Mouse (Mus musculus) stomach, embryonic 14.5 days (tissue): ENCODE results near the gene Lbhd2. TPM values are rescaled to one million over a fixed set of nuclear protein-coding genes. Genes with fewer than 3 reads are reported as not detected.

Experiments used
- ATAC-seq: fragments of 200-750 bp; cut with Nextera tagmentation; 2 replicates; pipeline ENCODE4 v1.8.0; 2017; ENCODE audit warnings: low read depth, moderate TSS enrichment; ENCODE audit not compliant: insufficient number of reproducible peaks, insufficient read depth, low FRiP score
- H3K27ac ChIP-seq: fragments of 300-500 bp; sonication (generic); 2 replicates; pipeline ENCODE4 v1.5.1; 2014; ENCODE audit warnings: mild to moderate bottlenecking, low read length, moderate library complexity, mixed read lengths
- H3K27me3 ChIP-seq: fragments of 300-500 bp; sonication (generic); 2 replicates; pipeline ENCODE4 v1.6.1; 2014; ENCODE audit warnings: low read length, control low read depth, mixed read lengths; ENCODE audit not compliant: control insufficient read depth, insufficient read depth
- H3K36me3 ChIP-seq: fragments of 300-500 bp; sonication (generic); 2 replicates; pipeline ENCODE4 v1.6.1; 2014; ENCODE audit warnings: mild to moderate bottlenecking, control low read depth, low read length, moderate library complexity, mixed read lengths; ENCODE audit not compliant: control insufficient read depth, insufficient read depth
- H3K4me1 ChIP-seq: fragments of 300-500 bp; sonication (generic); 2 replicates; pipeline ENCODE4 v1.6.1; 2014; ENCODE audit warnings: low read length, control low read depth, mixed read lengths; ENCODE audit not compliant: control insufficient read depth, insufficient read depth
- H3K4me2 ChIP-seq: fragments of 300-500 bp; sonication (generic); replicated peaks from 2 replicates; pipeline ENCODE4 v1.6.1; 2014; ENCODE audit warnings: low read depth, low read length, control low read depth
- H3K4me3 ChIP-seq: fragments of 300-500 bp; sonication (generic); 2 replicates; pipeline ENCODE4 v1.5.1; 2014; ENCODE audit warnings: low read depth, low read length, control low read depth
- H3K9ac ChIP-seq: fragments of 300-500 bp; sonication (generic); replicated peaks from 2 replicates; pipeline ENCODE4 v1.6.1; 2014; ENCODE audit warnings: low read depth, mild to moderate bottlenecking, control low read depth, low read length, moderate library complexity, mixed read lengths
- H3K9me3 ChIP-seq: fragments of 300-500 bp; sonication (generic); 2 replicates; pipeline ENCODE4 v1.6.1; 2016; ENCODE audit warnings: low read depth, low read length, control low read depth; ENCODE audit not compliant: control insufficient read depth
- WGBS: fragments of 180-500 bp; shearing (Covaris S2); extraction: QIAGEN DNeasy Blood & Tissue Kit; methylation state at CpG from one replicate; pipeline ENCODE4 v1.1.7; 2014; 5-methylcytosine and 5-hydroxymethylcytosine counted together
- polyA plus RNA-seq: library from polyadenylated mRNA; unstranded; fragments of >200 nt; fragmentation: Nextera tagmentation; extraction: Ambion mirVana; gene quantifications from 2 replicates; pipeline ENCODE4 v1.2.1, GENCODE M21; 2014

Gene Lbhd2
- polyA plus RNA-seq, 1 experiment from 2014 or later = 0.93 TPM

- H3K9ac ChIP-seq = no peak overlapping the region
- no peaks in the 10 kb centered on the region for H3K9me3 ChIP-seq
- no peak overlapping the region for H3K27ac ChIP-seq
- ATAC-seq = no peak
- no peaks in the 10 kb centered on the region for H3K36me3 ChIP-seq
- no peaks in the 10 kb centered on the region for H3K27me3 ChIP-seq
- H3K4me2 ChIP-seq = peak overlapping the region; percentile 41
- 22% methylated on average over 12 of the region's 12 CpGs for WGBS
- H3K4me3 ChIP-seq = peak overlapping the region; percentile 20; the same call in 1 of the 2 replicates
- peaks cover 23% of the 10 kb centered on the region for H3K4me1 ChIP-seq
Measured at GRCm38 (mm10) chr12:111412581-111413284, 6.1 kb downstream of the Lbhd2 start.

DNA sequence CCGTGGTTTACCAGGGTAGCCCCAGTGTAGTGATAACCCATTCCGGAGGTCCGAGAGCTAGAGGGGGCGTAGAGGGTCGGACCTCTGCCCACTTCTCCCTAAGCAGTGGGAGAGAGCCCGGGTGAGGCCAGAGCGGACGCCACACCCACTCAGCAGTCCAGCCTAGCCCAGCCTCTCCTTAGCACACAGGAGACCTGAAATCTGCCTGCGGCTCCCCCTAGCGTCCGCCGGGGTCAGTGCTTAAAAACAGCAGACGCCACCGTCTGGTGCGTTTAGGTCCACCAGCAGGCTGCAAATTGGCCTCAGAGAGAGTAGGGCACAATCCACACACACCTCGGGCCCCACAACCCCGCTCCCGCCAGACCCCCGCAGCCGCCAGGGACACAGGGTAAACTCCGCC is 6.7 kb downstream of the Lbhd2 start:
- peak; percentile 82 for ATAC-seq
- H3K9ac ChIP-seq = no peak overlapping the region
- WGBS = 2% methylated on average over 21 of the region's 21 CpGs

DNA sequence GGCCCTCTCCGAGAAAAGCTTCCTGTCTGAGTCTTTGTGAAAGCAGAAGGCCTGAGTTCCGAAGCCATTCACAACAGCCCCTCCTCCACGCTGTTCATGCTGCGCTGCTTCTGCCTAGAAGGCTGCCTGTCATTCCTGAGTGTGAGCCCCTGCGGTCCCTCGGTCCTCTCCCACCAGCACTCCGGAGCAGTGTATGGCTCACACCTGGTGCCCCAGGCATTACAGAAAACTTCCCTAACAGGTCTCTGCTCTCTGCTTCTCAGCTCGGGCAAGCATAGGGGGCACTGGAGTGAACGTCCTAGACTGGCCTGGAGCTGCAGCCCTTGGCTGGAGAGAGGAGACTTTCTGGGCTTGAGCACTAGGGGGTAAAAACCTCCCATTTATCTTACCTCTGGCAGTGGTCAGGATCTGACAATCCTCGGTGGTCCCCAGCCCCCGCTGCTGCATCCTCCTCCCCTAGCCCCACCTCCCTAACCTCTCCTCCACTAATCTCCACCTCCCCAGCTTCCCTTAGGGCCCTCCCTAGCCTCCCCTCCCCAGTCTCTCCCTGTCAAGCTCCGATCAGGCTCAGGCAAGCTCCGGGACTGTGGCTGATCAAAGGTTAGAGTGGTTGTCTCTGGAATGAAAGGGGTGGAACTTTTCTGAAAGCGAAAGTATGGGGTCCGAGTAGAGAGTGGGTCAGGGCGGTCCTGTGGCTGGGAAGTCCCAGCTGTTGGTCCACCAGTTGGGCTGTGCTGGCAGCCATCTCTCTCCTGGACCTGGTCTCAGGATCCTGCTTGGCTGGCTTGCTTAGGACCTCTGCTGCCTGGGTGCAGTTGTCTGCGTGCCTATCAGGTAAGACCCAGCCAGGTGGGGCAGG is 10.5 kb downstream of the Lbhd2 start, which contains the start of gene Exoc3l4:
Gene Exoc3l4 (plus strand): TSS at position 97 of the 859 bp plus-strand sequence.
- Histone ChIP-seq H3K9ac (no peak within 1 kb of the TSS; the same call in 1 of the 2 replicates), H3K36me3 (no peaks in the 10 kb centered on the region), H3K4me2 (peak within 1 kb of the TSS; percentile 59), H3K4me3 (peak within 1 kb of the TSS; percentile 27), H3K9me3 (no peaks in the 10 kb centered on the region), H3K27me3 (peaks cover 1% of the 10 kb centered on the region; the same call in 1 of the 2 replicates), H3K4me1 (peaks cover 25% of the 10 kb centered on the region), H3K27ac (no peak within 1 kb of the TSS)
- 4% methylated on average over 17 of the region's 17 CpGs for WGBS
- ATAC-seq = peak; percentile 46; the same call in 1 of the 2 replicates

More for the DNA sequence above, 6.7 kb downstream of the Lbhd2 start:
- Histone ChIP-seq H3K27me3 (no peaks in the 10 kb centered on the region), H3K4me3 (peak overlapping the region; percentile 20; the same call in 1 of the 2 replicates), H3K4me2 (peak overlapping the region; percentile 41), H3K27ac (no peak overlapping the region), H3K4me1 (peaks cover 25% of the 10 kb centered on the region), H3K9me3 (no peaks in the 10 kb centered on the region), H3K36me3 (no peaks in the 10 kb centered on the region)

DNA sequence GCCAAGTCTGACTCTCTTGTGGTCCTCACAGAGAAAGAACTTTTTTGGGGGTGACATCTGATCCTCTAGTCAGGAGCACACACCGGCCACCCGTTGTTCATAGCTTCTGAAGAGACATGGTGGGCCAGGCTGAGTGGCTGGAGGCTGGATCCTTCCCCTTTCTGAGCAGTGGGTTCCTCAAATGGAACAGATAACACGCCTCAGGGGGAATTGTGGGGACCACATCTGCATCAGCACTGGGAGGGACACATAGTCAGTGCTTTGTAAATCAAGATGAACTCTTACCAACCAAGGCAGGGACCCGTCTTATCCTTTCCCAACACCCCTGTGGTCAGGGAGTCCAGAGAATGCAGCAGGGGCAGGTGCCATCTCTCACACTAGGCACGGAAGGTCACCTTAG is 13.3 kb downstream of the Lbhd2 start:
- Histone ChIP-seq H3K27ac (no peak overlapping the region), H3K4me2 (no peak overlapping the region), H3K9me3 (no peaks in the 10 kb centered on the region), H3K36me3 (no peaks in the 10 kb centered on the region), H3K4me3 (no peak overlapping the region), H3K9ac (no peak overlapping the region), H3K27me3 (peaks cover 26% of the 10 kb centered on the region), H3K4me1 (peaks cover 20% of the 10 kb centered on the region)
- ATAC-seq = no peak
- 82% methylated on average over 5 of the region's 5 CpGs for WGBS

GRCm38 (mm10) chr12:111420946-111421709 is 14.5 kb downstream of the Lbhd2 start:
- no peak overlapping the region for H3K4me3 ChIP-seq
- 47% methylated on average over 7 of the region's 7 CpGs for WGBS
- no peak overlapping the region for H3K9ac ChIP-seq
- ATAC-seq = no peak
- no peaks in the 10 kb centered on the region for H3K9me3 ChIP-seq
- no peaks in the 10 kb centered on the region for H3K36me3 ChIP-seq
- no peak overlapping the region for H3K4me2 ChIP-seq
- peaks cover 20% of the 10 kb centered on the region for H3K4me1 ChIP-seq
- H3K27me3 ChIP-seq = peaks cover 26% of the 10 kb centered on the region
- no peak overlapping the region for H3K27ac ChIP-seq

DNA sequence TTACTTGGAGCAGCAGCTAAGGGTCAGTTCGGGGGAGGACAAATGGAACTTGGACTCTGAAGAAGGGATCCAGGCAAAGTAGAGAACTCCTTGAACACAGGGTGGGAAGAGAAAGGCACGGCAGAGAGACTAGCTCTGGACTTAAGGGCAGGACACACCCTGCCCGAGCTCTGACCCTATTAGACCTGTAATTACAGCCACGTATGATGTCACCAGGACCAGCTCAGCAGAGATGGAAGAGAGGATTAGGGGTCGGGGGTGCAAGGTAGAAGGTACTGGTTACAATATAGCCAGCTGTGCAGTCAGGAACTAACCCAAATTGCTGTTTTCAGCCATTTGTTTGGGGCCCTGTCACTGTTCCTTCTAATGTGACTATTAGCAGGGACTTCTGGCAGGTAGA is 16.2 kb downstream of the Lbhd2 start:
- Histone ChIP-seq H3K27me3 (peaks cover 29% of the 10 kb centered on the region), H3K4me3 (no peak overlapping the region), H3K27ac (no peak overlapping the region), H3K9ac (no peak overlapping the region), H3K9me3 (no peaks in the 10 kb centered on the region), H3K4me2 (no peak overlapping the region), H3K4me1 (peaks cover 6% of the 10 kb centered on the region; the same call in 1 of the 2 replicates), H3K36me3 (no peaks in the 10 kb centered on the region)
- ATAC-seq = no peak
- 64% methylated on average over 5 of the region's 5 CpGs for WGBS

GRCm38 (mm10) chr12:111423570-111424129 is 17.0 kb downstream of the Lbhd2 start:
- H3K4me1 ChIP-seq = 0 out of 2 replicates have a peak, but pooled peaks cover 6% of the 10 kb centered on the region
- ATAC-seq = no peak

More at GRCm38 (mm10) chr12:111423570-111424129, 17.0 kb downstream of the Lbhd2 start:
- H3K36me3 ChIP-seq = no peaks in the 10 kb centered on the region
- H3K27me3 ChIP-seq = peaks cover 36% of the 10 kb centered on the region
- H3K27ac ChIP-seq = no peak overlapping the region
- H3K4me3 ChIP-seq = peak overlapping the region; percentile 17; the same call in 1 of the 2 replicates
- no peak overlapping the region for H3K9ac ChIP-seq
- H3K4me2 ChIP-seq = peak overlapping the region; percentile 29
- no peaks in the 10 kb centered on the region for H3K9me3 ChIP-seq
- 11% methylated on average over 43 of the region's 43 CpGs for WGBS
